Mouse (Mus musculus): ENCODE results near the gene Atg4c.
A peak's percentile ranks its signal among the peaks of the same experiment; 100 is the strongest.

Gene Atg4c

DNA sequence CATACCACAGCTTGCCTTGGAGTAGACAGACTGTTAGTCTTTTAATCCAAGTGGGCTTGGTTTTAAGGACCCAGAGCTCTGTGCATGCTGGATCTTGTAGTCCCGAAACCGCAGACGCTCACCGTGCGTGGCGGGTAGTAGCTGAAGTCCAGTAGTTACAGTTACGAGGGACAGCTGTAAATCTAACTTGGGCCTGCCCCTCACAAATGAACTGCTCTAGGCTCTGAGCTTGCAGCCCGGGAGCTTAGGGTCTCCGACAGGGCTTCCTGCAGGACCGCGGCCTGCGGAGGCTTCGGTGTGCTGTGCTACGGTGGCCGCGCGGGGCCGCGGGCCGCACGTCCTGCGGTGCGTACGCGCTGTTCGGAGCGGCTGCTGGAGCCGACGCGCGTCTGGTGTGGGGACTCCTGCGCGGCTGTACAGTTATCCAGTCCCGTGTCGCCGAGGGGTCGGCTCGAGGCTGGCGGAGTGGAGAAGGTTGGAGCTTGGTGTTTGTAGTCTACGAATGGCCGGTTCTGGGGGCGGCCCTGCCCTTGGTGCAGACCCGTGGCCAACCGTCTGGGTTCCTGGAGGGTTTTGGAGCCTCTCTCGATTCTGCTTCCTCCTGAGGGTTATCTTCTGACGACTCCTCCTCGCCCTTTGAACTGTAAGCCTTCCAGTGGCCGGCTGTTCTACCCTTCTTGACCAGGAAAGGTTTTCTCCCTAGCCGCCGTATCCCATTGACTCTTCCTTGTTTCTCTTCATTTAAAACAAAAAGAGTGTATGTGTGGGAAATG lies at the start of gene Atg4c:
TSS of gene Atg4c (plus strand) at position 125 of the 773 bp plus-strand sequence.
- peak; percentile 78 for DNase-seq

DNA sequence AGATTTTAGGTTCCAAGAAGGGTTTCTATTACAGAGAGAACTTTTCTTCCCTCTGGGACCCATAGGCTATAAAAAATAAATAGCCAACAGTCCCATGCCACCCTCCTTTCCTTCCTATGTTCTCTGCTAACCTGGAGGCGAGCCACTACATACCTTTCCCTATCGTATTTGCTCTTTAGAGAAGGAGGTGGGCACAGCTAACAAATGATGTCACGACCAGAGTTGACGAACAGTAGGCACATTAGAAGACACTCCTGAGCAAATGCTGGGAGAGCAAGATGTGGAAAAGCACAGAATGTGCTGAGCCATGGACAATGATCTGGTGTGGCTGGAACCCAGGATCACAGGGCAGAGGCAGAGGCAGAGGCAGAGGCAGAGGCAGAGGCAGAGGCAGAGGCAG lies 42.3 kb upstream of the Atg4c start:
- DNase-seq = no peak

DNA sequence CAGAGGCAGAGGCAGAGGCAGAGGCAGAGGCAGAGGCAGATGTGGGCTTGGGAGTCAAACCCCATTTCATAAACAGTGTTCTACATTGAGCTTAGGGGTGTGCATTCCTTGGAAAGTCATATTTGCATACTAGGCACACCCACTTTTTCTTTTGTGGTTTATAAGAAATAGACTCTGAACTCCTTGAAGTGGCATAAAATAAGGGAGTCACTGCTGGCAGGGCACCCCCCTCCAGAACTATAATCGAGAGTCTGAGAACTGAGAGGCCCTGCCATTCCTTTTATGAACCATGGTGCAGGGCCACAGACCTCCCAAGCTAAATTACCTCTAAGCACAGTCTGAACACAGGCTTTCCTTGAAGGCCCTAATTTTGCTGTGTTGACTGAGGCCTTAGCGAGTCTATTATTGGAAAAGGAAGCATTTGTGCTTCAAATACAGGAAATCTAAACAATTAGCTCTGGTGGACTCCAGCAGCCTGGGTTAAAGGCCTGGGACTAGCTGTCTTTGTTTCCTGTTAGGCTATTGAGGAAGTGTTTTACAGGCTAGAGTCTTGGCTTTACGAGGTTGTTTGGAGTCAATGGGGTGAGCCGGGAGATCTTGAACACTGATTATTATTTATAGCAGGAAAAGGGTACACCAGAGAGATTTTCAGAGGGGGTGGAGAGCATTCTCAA lies 41.7 kb upstream of the Atg4c start:
- no peak for DNase-seq

DNA sequence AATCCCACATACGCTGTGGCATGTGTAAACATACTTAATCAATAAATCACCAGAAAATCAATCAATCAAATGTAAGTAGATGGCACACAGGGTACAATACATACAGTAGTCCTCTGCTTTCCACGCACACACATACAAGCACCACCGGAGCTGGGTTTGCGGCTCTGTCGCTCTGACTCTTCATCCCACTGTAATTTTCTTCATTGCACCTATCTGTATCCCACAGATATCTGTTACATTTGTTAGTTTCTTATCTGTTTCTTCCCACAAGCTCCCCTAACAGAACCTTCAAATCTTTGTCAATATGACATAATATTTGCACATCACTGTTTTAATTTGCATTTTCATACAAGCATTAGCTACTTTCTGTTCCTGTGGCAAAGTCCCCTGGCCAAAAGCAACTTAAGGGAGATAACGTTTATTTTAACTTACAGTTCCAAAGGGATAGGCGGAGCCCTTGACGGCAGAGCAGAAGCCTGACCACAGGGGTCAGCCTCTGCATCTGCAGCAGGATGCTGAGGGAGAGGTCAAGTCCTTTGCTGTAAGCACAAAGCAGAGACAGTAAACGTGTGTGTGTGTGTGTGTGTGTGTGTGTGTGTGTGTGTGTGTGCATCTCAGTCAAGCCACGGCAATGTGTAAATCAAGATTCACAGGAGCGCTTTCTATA lies 37.0 kb upstream of the Atg4c start:
- DNase-seq = no peak

DNA sequence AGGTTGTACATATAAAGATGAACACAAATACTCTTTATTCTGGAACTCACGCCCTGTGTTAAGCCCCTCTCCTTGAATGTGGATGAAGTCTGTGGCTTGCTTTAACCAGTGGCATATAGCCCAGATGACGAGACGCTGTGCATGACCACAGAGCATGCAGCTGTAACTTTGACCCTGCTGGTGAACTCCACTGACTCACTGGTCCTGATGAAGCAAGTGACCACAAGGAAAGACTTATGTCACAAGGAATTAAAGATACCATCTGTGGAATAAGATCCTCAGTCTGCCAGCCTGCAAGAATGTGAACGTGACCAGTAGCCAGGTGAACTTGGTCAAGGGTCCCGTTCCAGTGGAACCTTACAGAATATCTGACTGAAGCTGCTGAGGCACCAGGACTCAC lies 35.2 kb upstream of the Atg4c start:
- no peak for DNase-seq

DNA sequence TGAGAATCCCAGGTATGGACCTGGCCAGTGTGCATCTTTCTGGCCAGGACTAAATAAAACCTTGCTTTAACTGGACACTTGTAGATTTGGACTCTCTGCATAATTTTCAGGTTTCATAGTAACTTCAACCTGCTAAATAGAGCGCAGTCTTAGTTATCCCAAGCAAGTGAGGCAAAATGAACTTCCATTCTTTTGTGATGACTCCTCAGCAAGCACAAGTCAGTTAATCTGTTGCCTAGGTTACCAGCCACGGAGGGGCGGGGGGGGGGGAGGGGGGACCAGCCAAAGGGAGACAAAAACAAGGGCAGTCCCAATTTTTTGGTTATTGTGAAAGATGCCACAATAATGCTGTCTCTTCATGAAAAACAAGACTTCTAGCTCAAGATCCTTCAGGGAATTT lies 33.3 kb upstream of the Atg4c start:
- DNase-seq = no peak

DNA sequence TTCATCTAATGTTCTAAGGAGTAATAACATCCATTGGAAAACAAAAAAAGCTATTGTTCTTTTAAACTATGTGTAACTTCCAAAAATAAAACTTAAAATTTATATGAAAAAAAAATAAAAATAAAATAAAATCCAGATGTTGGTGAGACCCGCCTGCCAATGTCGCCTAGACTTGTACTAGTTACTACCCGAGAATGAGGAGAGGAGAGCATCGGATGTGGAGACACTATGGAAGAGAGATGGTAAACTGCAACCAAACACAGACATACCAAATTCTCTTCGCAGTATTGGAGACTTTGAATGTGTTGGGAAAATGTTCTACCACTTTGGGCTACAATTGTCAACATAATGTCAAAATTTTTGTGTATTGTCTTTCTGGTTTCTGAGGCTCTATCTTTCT lies 32.8 kb upstream of the Atg4c start:
- DNase-seq = no peak

DNA sequence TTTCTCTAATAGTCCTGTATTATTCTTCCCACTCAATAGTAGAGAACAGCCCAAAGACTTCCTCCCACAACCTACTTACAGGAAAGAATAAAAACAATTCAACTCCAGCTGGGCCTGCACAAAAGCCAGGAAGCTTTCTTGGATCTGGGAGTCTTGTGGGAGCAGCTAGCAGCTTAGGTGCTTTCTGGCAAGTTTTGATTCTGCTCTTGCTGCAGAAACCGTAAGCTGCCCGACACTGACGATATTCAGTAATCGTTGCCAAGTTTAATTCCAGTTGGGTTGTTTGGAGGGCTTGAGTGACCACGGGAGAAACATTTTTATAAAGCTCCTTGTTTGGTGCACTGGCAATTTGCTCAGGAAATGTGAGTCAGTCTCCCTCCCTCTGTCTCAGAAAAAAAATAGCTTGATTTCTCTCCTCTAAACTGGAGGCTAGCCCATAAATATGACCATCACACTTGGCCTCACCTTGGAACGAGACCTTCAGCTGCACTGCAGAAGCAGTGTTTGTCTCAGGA lies 32.2 kb upstream of the Atg4c start:
- no peak for DNase-seq

DNA sequence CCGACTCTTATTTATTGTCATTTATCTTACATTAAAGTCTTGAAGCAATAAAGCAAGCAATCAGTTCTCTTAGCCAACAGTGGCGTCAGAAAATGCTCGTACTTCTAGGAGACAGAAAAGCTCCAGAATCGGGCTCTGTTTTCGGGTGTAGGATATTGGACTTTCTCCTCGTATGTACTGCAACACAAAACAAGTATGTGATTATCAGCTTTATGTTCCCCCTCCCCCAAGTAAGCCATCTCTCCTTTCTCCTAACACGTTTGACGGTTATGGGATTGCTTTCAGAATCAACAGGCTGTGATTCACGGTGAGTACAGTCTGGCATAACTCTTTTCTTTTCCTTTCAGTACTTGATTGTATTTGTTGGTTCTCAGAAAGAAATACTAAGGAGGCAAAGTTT lies 30.7 kb upstream of the Atg4c start:
- no peak for DNase-seq

DNA sequence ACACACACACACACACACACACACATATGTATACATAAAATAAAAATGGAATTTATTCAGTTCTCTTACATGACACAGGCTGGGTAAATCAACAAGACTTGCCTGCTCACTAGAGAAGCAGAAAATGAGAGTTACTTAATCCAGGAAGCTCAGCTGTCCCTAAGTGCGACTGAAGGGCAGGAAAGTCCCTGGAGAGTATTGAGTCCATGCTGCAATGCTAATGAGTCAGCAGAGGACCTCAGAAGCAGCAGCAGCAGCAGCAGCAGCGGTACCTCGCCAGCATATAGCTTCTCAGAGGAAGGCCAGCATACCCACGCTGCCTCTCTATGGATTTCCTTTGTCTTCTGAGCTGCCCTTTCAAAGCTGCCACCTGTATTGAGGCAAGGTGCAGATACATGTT lies 30.2 kb upstream of the Atg4c start:
- DNase-seq = no peak

DNA sequence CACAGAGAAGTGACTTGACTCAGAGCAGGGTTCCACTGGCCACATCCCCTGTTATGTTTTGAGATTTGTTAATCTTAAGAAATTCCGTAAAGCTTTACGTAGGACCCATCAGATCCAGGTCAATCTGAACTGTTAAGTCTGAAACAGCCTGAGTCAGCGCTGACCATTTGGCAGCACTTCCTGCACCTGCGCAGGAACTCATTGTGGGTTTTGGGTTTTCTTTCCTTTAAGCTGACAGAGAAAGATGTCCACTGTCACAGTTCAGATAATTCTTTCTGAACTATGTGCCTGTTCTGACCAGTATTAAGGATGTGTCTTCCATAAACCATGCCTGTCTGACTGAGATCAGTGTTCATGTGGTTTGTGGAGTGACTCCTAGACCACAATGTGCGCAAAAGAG lies 24.9 kb upstream of the Atg4c start:
- no peak for DNase-seq

DNA sequence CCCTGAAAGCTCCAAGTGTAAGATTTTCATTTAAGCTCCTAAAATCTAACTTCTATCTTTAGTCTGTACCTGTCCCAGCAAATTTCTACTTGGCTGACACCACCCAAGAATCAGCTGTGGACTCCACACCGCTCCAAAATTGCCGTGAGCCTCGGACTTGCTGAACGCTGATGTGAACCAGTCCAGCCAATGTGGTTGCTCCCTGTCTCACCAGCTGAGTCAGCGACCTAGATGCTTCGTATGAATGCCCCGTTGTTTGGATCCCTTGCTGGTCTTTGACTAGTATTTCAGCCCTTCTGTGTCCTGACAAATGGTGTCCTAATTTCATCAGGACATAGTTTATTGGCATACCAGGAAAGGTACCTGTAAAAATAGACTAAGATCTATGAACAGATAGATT lies 19.5 kb upstream of the Atg4c start:
- DNase-seq = no peak

DNA sequence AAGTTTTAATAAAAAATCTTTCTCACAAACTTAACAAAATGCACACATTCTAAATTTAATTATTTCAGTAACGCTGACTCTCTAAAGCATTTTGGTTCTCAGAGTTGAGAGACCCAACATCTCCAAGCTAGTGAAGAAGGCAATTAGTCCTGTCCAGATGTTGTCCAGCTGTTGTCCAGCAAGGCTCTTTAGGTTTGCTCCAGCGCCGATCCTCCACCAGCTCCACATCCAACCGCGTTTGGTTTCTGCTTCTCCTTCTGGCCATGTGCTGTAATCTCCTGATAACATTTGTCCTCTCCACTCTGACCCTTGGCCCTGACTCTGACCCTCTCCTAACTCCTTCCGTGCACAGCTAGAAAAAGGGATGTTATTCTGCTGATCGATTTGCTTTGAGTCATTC lies 16.9 kb upstream of the Atg4c start:
- DNase-seq = no peak

DNA sequence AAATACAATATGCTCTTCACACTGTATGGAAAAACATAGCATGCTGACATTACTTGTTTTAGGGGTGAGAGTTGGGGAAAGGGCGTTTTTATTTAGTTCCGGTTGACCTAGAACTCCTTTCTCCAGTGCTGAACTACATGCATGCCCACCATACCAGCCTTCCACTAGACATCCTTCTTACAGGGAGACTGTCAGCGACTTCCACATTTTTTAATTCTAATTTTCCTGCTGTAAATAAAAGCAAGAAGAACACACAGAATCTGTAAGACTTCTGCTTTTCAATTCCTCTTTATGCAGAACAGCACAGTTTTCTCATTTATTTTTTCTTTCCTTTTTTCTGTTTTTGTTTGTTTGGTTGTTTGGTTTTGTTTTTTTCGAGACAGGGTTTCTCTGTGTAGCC lies 16.5 kb upstream of the Atg4c start:
- DNase-seq = no peak

DNA sequence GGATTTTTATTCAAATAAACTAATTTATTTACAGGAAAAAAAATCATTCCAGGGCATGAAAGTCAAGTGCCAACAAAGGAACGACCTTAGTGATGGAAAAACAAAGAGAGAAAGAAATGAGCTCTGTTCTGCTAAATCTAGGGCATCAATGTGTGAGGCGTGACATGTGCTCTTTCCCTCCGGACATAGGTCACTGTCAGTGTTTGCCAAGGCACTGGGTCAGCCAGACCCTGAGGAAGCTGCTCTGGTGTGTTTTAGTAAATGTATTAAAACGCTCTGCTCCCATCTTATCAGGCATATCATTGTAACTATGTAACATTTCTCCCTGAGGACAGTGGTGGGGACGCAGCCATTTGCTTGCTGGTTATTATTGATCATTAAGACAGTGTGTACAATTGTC lies 14.9 kb upstream of the Atg4c start:
- DNase-seq = no peak

DNA sequence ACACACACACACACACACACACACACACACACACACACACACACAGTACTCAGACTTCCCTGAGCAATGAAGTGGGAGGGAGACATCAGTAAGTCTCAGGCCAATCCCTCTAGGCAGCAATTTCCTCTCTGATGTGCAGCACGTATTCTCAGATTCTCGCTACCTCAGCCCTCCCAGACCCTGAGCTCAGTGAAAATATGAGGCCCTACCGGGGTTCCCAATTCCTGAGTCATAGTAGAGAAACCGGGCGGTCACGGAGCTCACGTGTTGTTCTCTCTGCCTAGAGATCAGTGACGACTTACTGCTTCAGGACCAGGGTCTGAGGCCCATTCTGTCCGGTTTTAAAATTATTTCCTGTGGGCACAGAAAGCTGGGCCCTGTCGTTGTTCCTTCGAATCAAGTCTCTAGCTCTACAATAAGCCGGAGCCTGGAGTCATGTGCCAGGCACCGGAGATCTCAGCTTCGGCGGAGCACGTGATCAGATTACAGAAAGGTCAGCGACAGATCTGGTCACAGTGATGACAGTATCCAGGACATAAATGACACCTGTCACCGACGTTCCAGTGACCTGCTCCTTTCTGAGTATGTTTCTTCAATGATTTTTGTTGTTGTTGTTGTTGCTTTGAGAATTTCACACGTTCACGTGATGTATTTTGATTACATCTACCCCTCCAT lies 14.2 kb upstream of the Atg4c start:
- no peak for DNase-seq

DNA sequence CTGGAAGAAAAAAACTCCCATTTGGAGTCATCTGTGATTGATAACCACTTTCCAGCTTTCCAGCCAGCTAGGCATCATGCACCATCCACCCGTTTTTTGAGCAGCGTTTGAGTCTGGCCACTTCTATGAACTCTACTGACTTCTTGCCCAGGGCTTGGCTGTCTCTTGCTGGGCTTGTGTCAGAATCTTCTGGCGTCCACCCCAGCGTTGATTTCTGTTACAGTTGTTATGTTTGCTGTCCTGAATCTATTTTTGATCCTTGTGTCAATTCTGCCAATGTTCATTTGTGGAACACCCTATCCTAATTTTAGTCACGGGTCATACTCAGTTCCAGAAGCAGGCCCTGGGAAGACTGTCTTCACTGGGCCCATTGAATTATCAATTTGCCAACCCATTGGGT lies 12.8 kb upstream of the Atg4c start:
- no peak for DNase-seq

DNA sequence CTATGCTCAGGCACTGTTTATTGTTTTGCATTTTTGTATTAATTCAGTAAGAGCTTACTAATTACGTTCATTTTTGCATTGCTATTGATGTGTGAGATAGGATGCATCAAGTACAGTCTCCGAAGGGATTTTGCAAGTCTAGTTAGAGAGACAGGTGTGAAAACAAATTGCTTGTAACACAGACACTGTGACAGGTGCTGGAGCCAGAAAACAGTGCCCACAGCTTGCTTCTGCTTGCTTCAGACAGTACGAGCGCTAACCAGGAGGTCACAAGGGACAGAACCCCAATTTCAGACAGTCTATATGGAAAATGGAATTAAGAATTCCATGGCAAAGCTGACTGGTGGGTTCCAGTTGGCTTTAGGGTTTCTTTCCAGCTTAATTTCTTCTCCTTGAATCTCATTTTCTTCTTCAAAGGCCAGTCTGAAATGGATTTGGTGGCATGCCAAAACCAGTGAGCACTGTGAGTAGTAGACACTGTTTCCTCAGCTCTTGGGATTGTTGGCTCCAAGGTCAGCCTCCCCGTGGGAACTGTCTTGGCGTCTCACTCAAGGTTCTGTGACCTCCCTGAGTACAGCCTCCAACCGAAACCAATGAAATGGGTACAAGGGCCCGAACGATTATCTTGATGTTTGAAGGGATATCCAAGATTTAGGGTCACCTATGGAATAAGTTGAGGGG lies 11.9 kb upstream of the Atg4c start:
- DNase-seq = no peak

DNA sequence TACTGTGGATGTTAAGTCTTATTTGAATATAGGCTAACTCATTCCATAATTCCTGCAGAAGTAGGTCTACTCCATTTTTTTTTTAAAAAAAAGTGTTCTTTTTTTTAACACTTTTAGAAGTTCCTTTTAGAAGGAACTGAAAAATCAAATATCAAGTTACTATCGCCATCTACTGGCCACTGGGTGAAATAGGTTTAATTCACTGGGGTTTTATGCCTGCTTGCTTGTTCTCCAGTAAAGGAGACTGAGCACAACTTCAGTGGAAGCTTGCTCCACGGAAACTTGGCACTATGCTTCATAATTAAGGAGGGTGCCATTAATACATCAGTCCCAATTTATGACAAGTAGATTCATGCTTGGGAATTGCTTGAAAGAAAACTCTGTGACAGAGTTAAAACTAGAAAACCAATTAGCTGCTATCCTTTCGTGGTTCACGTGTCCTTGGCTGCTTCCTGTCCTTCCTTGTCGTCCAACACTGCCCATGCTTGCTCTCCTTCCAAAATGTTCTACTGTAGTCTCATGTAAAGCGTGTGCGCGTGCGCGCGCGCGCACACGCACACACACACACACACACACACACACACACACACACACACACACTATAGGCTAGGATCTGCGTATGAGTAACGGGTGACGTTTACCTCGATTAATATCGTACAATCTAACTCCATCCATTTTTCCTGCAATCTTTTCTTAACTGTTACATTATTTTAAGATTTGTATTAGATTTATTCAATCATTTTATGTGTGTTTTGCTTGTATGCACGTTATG lies 10.9 kb upstream of the Atg4c start:
- no peak for DNase-seq

DNA sequence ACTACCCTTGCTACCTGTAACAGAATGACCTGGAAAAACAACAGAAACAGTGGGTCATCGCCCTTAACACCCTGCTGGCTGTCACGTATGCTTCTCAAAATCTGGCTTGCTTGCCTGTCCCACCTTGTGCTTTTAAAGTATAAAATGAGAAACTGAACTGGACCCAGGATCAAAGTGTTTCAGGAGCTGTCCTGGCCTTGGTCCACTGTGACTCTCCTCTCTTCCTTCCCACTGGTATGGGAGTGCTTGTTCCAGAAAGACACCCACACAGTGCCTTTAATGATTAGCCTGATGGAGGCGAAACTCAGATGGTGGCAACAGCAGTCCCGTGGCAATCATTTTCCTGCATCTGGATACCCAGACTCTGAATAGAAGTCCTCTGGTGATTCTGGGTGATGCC lies 9.1 kb upstream of the Atg4c start:
- no peak for DNase-seq

DNA sequence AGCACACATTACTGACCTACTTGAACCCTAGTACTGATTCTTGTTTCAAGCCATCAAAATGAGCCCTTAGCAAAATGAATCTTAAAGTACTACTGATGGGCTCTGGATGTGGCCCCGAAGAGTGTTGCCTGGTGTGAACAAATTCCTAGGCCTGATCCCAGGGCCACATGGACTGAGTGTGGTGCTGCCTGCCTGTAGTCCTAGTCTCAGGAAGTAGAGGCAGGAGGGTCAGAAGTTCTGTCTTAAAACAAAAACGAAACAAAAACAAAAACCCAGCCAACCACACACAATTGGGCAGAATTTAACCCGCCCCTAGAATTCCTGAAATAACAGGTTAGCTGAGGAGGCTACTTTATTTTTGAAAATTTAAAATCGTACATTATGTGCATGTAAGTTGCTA lies 8.4 kb upstream of the Atg4c start:
- DNase-seq = no peak
